Mouse (Mus musculus): ENCODE measurements at regions not wholly inside any gene's neighbourhood (a gene's known extent, or its start where the extent isn't known, plus 50 kb on each side); places are given as distances from the start of the nearest gene placed in this dataset.

DNA sequence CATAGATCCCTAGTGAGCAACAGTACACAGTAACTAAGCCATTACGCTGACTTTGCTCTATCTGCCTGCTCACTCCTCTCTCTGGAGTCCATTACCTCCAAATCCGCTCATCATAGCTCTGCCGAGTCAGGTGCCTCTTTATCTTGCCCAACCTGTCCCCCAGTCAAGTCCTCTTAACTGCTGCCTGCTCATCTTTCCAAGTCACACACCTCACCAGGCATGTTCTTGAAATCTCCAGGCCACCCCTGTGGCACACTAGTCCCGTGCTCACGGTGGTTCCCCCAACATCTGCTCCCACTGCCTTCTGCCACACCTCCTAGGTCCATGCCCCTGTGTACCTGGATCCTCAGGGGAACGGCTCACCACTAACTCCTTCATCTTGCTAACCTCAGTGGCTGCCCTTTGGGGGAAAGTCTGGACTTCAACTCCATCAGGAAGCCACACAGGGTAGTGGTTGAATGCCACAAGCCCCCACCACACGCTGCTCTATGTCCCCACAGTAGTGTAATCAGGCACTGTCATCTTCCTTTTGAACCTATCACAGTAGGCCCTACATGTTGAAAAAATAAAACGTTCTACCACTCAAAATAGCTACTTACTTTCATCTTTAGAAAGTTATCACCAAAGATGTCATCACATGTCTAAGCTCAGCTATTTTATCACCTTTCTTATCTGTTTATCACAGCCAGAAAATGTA is 126.3 kb upstream of the Klf14 start:
- no peak for DNase-seq (ENCODE audit: low spot score)

DNA sequence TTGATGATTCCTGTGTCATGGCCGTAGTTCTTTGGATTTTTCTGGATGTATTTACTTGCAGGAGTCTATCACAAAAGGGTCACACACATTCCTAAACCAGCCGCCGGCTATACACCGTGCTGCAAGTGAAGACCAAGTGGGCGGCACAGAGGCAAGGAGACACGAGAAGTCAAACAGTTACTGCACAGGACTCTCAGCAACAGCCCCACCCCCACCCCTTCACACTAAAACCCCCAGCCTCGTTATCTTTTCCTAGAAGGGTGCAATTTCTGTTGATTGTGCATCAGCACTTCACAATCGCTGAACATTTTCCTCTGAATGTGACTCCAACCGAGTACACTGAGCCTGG is 126.9 kb upstream of the Klf14 start:
- DNase-seq (ENCODE audit: low spot score): no peak

DNA sequence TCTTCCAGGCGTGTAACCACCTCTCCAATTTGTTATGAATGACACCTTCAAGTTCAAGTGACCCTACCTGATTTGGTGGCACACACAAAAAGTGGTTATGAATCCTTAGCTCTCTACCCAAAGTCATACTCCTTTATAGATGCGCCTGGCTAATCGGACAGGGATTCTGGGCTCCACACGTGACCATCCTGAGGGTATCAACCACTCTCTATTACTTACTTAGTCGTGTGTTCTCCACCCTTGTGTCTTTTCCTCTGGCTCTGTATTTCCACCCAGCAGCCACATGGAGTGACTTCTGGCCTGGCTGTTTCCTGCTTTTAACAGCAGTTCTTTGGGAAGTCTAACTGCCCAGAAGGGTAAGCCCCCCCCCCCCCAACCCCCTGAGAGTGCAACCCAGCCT is 127.4 kb upstream of the Klf14 start:
- no peak for DNase-seq (ENCODE audit: low spot score)

DNA sequence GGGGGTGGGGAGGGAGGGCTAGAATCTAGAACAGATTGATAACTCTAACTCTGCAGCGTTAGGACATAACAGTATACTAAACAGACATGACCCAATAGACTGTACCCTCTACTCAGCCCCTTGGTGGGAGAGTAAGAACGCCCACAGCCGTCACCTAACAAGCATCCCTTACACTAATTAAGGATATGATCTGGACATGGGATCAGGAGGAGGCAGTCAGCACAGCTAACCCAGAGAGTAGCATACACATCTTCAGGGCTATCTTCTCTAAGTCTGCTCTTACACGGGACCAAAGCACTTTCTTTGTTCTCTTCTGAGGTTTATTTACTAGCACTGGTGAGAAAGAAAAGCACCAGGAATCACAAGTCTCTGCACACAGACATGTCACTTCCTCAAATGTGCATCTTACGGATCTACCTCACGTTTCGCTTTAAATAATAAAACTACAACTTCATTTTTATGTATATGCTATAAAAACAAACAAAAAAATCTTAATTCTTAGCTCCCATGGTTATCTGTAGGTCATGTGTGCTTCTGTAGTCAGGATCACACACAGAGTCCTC is 128.0 kb upstream of the Klf14 start:
- DNase-seq (ENCODE audit: low spot score): no peak

DNA sequence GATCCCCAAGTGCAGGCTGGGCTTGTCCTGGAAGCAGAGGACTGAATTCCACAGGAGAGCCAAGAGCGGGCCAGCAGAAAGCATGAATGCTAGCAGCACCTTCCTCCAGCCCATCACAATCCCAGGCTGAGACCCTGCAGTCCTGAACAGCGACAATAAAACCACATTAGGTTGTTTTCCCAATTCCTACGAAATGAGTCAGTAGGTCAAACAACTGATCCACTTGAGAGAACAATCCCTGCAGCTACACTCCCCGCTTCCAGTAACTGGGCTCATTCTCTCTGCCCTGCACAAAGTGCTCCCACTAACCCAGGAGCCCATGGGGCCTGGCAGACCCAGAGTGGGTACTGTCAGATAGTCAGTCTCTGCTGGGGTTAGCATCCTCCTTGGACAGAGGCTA is 128.6 kb upstream of the Klf14 start:
- no peak for DNase-seq (ENCODE audit: low spot score)

DNA sequence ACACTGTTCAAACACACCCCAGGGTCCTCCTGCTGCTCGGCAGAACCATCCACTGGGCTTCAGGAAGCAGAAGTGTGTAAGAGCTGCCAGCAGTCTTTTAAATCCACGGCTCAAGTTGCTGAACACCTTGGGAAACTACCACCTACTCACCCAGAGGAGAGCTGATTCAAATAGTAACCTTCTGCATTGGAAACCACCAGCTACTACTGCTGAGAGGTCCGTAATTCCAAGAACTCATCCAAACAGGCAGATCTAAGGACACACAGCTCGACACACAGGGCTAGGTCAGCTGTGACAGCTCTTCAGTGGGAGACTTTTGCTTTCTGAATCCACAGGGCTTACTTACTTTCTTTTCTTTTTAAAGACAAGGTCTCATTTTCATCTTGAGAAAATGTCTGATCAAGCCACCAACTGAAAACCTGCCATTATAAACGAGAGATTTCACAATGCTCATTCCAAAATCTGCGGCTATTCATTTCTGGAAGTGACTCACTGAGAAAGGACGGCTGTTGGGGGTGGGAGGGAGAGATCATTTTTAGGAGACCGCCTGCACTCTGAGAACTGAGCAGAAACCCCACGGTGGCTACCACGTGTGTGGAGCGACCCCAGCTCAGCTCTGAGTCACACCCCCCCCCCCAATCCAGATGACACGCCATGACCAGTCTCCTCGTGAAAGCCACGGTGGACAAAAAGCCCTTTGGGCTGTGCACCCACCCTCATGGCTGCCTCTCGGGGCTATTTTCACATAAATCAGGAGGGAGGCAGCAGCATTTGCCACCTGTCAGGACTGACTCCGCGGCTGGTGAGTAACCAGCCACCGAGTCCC is 129.5 kb upstream of the Klf14 start:
- DNase-seq (ENCODE audit: low spot score): no peak

DNA sequence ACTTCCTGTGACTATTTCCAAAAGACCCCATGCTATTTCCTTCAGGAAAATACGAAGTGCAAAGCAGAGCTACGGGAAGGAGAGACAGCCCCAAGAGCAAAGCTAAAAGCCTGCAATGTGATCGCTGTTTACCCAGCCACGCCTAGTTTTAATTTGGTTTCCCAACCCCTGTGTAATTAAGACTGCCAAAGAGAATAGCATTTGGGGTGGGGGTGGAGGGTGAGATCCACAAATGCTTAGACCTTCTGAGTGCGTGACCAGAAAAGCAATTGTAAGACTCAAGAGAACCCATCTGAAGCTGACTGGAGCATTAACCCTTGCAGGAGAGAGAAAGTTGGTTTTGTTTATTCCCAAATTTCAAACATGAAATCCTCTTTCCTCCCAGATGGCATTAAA is 130.1 kb upstream of the Klf14 start:
- no peak for DNase-seq (ENCODE audit: low spot score)

DNA sequence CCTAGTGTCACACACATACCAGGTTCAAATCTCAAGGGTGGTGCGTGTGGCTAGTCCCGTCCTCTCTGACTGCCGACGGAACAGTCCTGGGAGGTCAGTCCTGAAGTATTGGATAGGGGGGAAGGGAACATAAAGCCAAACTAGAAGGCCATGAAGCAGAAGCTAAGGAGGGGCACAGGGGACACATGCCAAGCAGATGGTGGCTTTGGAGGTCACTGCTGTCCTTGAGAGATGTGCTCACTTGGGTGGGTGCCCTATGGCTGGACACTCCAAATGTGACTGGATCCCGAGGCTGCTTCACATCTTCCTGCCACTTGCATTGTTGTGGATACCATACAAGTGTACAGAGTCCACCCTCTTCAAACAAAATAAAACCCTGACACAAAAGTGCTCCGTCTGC is 131.4 kb upstream of the Klf14 start:
- no peak for DNase-seq (ENCODE audit: low spot score)

DNA sequence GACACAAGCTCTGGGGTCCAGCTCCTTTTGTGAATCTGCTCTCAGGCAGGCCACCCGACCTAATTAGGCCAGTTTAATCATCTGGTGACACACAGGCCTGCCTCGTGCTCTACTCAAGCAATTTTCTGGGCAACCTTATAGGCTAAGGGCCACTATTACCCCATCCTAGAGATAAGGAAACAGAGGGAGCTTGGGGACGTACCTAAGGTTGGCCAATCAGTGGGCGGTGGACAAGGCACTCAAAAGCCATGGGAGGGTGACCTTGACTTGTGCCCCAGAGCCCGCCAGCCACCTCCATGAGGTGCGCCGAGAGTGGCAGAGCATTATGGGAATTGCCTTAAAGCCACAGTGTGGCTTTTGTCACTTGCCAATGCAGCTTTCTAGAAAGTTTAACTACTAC is 131.9 kb upstream of the Klf14 start:
- no peak for DNase-seq (ENCODE audit: low spot score)

DNA sequence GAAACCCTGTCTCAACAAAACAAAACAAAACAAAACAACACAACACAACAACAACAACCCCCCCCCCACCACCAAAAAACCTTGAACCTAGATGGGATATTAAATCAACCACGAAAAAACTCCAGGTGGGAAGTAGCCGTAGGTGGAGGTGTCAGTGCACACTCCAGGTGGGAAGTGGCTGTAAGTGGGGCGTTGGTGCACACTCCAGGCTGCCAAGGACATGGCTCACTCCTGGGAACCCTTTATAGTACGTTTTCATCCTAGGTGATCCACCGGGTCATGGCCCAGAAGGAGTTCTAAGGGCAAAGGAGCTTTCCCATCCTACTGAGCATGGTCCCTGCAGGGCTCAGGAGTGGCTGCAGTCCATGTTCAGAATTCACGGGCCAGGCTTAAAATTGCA is 133.4 kb upstream of the Klf14 start:
- no peak for DNase-seq (ENCODE audit: low spot score)

DNA sequence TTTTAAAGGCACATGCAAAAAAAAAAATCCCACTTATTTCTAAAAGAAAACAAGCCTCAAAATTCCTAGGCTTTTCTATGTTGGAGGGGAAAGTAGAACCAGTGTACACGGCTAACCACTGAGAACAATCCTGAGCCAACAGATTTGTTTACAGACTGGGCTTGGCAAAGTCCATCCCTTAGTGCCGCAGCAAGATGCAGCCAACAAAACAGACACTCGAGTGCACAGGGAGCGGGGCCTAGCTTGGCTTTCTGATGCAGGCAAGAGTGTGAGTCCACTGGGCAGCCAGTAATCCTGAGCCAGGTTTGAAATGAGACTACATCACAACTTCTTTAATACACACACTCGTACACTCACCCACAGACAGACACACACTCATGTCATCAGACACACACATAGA is 133.9 kb upstream of the Klf14 start:
- no peak for DNase-seq (ENCODE audit: low spot score)

DNA sequence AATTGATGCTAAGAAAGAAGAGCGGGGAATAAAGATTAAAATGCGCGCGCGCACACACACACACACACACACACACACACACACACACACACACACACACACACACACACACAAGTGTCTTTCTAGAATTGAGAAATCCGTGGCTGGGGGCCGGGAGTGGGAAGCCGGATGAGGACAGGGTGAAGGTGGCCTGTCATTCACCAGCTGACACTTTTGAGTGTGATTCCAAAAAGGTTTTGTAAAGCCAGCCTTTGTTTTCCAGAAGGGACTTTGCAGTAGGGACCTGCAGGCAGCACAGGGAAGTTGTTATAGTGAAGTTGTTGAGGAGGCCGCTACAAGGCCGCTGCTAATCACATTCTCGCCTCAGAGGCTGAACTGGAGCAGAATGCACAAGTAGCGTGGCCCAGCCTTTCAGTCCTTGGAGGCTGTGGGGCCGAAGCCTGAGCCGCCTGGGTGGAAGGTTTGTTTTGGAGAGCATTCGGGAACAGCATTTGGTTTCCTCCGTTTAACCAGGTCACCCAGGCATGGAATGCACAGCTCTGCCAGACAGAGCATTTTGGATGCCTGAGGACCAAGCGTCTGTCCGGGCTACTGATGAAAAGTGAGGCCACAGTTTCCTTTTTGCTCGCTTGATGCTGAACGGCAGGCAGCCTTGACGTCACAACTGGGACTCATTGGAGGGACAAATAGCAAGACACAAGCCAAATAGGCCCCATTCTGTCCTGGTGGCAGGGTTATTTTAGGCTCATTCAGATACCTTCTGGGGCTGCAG is 137.3 kb upstream of the Klf14 start:
- DNase-seq (ENCODE audit: low spot score): no peak

DNA sequence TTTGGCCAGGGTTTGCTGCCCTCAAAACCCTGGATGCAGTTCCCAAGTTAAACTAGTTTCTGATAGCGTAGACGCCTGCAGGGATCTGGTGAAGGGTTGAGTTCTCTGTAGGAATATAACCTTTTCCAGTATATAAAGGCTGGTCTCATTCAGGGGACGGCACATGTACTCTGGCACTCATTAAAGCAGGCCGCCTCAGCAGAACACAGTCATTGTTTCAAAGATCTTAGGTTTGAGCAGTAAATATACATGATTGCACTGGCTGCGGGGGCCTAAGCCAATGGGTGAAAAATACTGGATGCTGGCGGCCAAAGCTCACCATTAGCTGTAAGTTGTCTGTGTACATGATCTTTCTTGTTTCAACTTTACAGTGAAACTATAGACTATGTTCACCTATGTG is 137.9 kb upstream of the Klf14 start:
- no peak for DNase-seq (ENCODE audit: low spot score)

DNA sequence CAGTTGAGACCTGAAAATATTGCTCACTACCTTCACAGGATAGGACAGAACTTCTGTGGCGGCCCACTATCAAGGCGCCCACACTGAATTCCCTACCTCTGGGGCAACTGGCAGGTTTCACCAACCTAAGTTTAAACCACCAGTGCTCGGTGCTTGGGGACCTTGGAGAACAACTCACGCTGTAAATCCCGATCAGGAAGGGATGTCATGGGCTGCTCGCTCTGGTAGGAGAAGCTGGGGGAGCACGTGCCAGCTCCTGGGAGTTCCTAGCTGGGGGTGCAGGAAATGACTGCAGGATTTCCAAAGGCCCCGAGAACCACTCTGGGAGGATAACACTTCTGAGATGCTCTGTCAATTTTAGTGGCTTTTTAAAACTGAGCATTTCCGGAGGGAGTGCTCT is 138.4 kb upstream of the Klf14 start:
- no peak for DNase-seq (ENCODE audit: low spot score)

DNA sequence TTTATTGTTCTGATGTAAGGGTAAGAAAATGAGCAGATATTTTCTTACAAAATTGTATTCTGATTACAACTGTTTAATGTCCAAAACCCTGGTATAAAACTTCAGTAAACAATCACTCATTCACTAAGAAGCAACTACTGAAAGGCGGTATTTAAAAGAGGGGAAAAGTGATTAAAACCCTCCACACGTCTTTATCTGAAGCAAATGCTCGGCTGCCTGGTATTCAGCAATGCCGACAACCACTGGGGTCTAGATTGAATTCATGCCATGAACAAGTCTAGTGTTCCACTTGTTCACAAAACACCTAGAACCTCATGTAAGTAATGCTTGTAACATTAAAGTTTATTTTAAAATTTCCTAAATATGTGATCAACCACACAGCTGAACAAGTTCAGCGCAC is 139.2 kb upstream of the Klf14 start:
- DNase-seq (ENCODE audit: low spot score): no peak

DNA sequence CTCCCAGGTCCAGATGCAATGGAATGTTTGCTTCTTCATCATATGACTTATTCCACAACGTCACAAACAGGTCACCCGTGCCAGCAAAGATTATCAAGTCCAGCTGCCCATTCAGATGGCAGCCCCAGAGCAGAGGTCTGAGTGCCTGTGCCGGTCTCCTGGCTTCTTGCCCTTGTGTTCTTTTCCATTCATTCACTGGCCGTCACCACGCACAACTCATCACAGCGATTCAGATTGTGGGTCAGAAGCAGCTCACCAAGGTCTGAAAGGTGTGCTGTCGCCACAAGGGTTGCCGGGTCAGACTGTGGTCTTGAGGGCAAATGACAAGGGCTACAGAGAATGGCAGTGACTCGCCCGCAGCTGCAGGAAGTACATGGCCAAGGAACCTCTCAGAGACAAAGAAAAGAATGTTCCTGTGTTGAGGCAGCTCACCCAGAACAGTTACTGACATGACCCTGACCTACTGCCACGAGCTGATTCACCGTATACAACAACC is 141.3 kb upstream of the Klf14 start:
- DNase-seq (ENCODE audit: low spot score): no peak

DNA sequence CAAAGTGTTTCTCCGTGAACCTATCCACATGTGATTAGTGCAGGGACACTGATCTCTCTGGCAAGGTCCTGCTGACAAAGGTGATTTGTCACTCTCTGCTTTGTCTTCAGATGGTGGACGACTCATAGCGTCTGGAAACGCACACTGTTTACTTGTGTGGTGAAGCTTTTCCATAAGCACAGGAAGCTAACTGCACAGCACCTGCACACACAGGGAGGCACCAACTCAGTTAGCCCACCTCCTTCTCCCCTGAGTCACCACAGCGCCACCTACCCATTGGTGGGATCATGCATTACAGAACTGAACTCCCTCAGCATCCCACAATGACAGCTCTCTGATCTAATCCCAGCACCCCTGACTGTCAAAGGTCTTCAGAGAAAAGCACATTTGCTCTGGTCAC is 141.9 kb upstream of the Klf14 start:
- DNase-seq (ENCODE audit: low spot score): no peak

DNA sequence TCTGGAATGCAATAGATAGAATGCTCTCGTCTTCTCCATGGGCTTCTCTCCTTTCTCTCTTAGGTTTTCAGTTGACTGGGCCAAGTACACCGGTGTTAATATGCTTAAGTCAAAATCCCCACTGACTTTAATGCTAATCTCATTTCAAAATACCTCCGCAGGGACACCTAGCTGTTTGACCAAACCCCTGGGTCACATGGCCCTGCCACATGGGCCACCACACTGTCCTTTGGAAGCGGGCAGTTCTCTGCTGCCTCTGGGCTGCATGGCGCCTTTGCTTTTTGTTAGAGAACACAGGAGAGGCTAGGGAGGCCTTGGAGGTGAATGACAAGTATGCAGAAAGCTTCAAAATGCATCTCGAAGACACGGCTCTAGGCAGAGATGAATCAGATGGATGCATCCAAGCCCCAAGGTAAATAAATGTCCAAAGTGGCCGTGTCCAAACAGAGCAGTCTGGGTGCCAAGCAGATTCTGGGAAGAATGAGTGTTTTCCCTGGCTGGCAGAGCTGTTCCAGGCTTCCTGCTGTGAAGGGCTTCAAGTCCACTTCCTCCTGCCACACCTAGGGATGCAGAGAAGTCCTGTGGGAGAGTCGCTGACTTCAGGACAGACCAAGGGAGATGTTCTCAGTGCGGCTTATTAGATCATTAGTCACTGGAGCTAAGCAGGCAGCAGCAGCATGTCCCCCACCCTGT is 147.4 kb upstream of the Klf14 start:
- no peak for DNase-seq (ENCODE audit: low spot score)

DNA sequence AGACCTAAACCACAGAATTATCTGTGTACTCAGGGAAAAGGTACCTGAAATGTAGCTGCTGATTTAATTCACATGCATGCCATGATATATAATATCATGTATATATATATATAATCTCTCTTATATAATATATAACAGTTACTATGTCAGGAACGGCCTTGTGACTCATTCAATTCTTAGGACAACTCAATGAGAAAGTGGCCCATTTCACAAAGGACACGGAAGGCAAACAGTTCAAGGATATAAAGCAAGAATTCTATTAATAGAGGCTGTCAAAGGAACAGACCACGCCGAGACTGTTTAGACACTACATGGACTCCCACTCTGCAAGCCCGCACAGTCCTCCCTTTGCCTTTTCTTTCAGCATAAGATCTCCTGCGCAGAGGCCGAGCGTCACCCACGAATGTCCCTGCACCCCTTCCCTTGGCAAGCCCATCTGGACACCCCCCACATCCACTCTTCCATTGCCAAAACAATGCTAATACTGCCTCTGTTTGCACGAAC is 148.0 kb upstream of the Klf14 start:
- no peak for DNase-seq (ENCODE audit: low spot score)

DNA sequence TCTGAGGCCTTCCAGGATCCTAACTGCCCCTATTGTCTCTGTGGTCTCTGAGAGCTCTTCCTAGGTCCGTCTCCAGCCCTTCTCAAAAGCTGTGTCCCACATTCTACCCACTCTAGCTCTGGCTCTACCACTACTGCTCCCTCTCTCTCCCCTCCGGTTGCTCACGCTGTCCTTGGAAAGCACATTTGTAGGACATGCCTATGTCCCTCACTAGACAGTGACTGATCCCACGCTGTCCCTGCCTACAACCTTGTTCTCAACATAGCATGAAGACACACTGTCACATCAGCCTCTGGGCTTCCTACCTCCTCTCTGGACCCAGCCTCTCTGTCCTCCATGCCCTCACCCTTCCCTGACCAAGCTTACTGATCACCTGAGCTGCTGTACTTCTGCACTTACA is 148.5 kb upstream of the Klf14 start:
- no peak for DNase-seq (ENCODE audit: low spot score)

DNA sequence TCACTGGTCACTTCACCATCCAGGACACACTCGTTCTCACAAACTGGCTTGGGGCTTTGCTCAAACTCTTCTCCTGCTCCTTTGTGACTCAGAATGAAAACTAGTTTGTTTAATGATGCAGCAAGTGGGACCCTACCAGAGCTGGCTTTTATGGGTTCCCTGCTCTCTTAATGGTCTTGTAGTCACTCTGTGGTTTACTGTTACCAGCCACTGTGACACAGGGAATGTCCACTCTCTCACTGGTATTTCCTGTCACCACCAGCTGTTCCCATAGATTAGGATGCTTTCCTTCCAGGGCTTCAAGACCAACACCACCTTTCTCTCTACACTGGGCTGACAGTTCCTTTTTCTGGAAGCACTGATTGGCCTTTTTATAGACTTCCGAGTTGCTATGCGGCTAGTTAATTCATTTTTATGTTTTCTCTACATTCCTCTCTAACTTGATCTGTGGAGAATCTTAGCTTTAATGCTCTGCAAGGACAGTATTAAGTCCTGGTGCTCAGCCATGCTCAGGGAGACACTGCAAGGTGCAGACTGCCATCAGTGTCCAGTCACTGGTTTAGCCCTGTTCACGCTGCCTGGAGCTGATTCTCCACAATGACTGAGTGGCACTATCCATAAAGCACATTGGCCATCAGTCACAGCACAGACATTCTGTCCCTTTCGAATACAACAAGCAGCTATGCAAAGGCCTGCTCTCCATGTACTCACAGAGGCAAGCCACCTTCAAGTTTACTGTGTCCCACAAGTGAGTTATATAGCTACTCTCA is 149.2 kb upstream of the Klf14 start:
- DNase-seq (ENCODE audit: low spot score): no peak
